Mouse (Mus musculus) hindbrain, embryonic 14.5 days (tissue): ENCODE data around the gene Myo1e. TPM values are rescaled to one million over a fixed set of nuclear protein-coding genes. Genes with fewer than 3 reads are reported as not detected.
A peak's percentile ranks its signal among the peaks of the same experiment; 100 is the strongest.

ENCODE experiments used
- ATAC-seq: fragments of 200-750 bp; cut with Nextera tagmentation; 2 replicates; pipeline ENCODE4 v1.8.0; 2017; ENCODE audit warnings: moderate number of reproducible peaks, mild to moderate bottlenecking, moderate TSS enrichment, moderate library complexity; ENCODE audit not compliant: low FRiP score
- DNase-seq: peaks from one replicate; pipeline ENCODE4 v3.0.0-alpha.2; 2015; ENCODE audit warnings: low spot score
- H3K27ac ChIP-seq: fragments of 300-500 bp; sonication (generic); 2 replicates; pipeline ENCODE4 v1.5.1; 2014; ENCODE audit warnings: mild to moderate bottlenecking, moderate library complexity
- H3K27me3 ChIP-seq: fragments of 300-500 bp; sonication (generic); 2 replicates; pipeline ENCODE4 v1.6.1; 2014; ENCODE audit warnings: mild to moderate bottlenecking, low read length, mixed read lengths; ENCODE audit not compliant: control insufficient read depth, insufficient read depth
- H3K36me3 ChIP-seq: fragments of 300-500 bp; sonication (generic); replicated peaks from 2 replicates; pipeline ENCODE4 v1.6.1; 2014; ENCODE audit not compliant: control insufficient read depth, insufficient read depth
- H3K4me1 ChIP-seq: fragments of 300-500 bp; sonication (generic); replicated peaks from 2 replicates; pipeline ENCODE4 v1.6.1; 2014; ENCODE audit warnings: antibody characterized with exemption, low read length, mixed read lengths; ENCODE audit not compliant: control insufficient read depth, insufficient read depth
- H3K4me2 ChIP-seq: fragments of 300-500 bp; sonication (generic); replicated peaks from 2 replicates; pipeline ENCODE4 v1.6.1; 2014; ENCODE audit warnings: mild to moderate bottlenecking, moderate library complexity
- H3K4me3 ChIP-seq: fragments of 300-500 bp; sonication (generic); replicated peaks from 2 replicates; pipeline ENCODE4 v1.5.1; 2014; ENCODE audit warnings: mild to moderate bottlenecking, low read length
- H3K9ac ChIP-seq: fragments of 300-500 bp; sonication (generic); 2 replicates; pipeline ENCODE4 v1.6.1; 2014
- H3K9me3 ChIP-seq: fragments of 300-500 bp; sonication (generic); 2 replicates; pipeline ENCODE4 v1.6.1; 2016; ENCODE audit warnings: low read length; ENCODE audit not compliant: control insufficient read depth
- WGBS: fragments of 180-500 bp; shearing (Covaris S2); extraction: QIAGEN DNeasy Blood & Tissue Kit; methylation state at CpG from one replicate; pipeline ENCODE4 v1.1.7; 2014; 5-methylcytosine and 5-hydroxymethylcytosine counted together
- microRNA-seq: library from miRNA; unstranded; fragments of <30 nt; microRNA quantifications from one replicate; pipeline ENCODE4, GENCODE M21; 2016
- polyA plus RNA-seq: library from polyadenylated mRNA; unstranded; fragments of >200 nt; fragmentation: Nextera tagmentation; extraction: Ambion mirVana; gene quantifications from 2 replicates; pipeline ENCODE4 v1.2.1, GENCODE M21; 2014

Gene Myo1e
- polyA plus RNA-seq, 1 experiment from 2014 or later, result 7.9 TPM

DNA sequence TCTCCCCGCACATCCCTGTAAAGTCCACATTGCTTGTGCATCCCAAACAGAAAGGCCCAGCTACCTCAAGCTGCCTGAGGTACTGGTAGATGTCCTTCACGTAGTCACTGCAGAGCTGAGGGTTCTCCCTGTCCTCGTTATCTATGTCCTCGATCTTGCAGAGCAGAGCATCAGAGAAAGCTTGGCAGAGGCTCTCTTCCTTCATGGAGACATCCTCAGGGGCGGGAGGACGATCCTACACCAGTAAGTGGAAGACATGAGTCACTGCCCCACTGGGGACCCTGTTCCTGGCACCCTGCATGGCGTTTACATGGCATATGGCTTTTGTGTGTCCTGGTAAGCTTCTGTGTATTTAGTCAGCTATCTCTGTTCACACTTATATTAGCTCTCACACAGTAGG is 205.9 kb downstream of the Myo1e start:
- Histone ChIP-seq H3K9ac (no peak overlapping the region), H3K4me3 (no peak overlapping the region), H3K27me3 (no peaks in the 10 kb centered on the region), H3K9me3 (no peaks in the 10 kb centered on the region), H3K4me2 (no peak overlapping the region), H3K4me1 (no peaks in the 10 kb centered on the region), H3K36me3 (peaks cover 64% of the 10 kb centered on the region), H3K27ac (no peak overlapping the region)
- 94% methylated on average over 7 of the region's 7 CpGs for WGBS
- ATAC-seq, result no peak
- DNase-seq, result no peak

GRCm38 (mm10) chr9:70416412-70416811 is 209.3 kb downstream of the Myo1e start:
- Histone ChIP-seq H3K4me1 (peaks cover 3% of the 10 kb centered on the region; the same call in 1 of the 2 replicates), H3K4me2 (no peak overlapping the region), H3K27me3 (no peaks in the 10 kb centered on the region), H3K4me3 (no peak overlapping the region), H3K9me3 (no peaks in the 10 kb centered on the region), H3K9ac (no peak overlapping the region), H3K36me3 (peaks cover 45% of the 10 kb centered on the region), H3K27ac (no peak overlapping the region)
- WGBS, result 90% methylated on average over 3 of the region's 3 CpGs
- ATAC-seq (no peak), DNase-seq (no peak)

GRCm38 (mm10) chr9:70421257-70422056 is 214.3 kb downstream of the Myo1e start, which contains the start of gene Ccnb2:
Gene Ccnb2, minus strand, starts transcription at chr9:70421547.
- WGBS, result 4% methylated on average over 37 of the region's 45 CpGs
- DNase-seq, result peak; percentile 89

GRCm38 (mm10) chr9:70422661-70423060 is 215.5 kb downstream of the Myo1e start:
- H3K4me1 ChIP-seq, result peaks cover 3% of the 10 kb centered on the region; the same call in 1 of the 2 replicates
- no peaks in the 10 kb centered on the region for H3K9me3 ChIP-seq
- H3K36me3 ChIP-seq, result peaks cover 49% of the 10 kb centered on the region
- no peak overlapping the region for H3K27ac ChIP-seq
- no peak overlapping the region for H3K4me3 ChIP-seq
- DNase-seq (no peak), ATAC-seq (no peak)
- no peak overlapping the region for H3K4me2 ChIP-seq
- H3K9ac ChIP-seq, result no peak overlapping the region
- no peaks in the 10 kb centered on the region for H3K27me3 ChIP-seq
- 97% methylated on average over 2 of the region's 2 CpGs for WGBS

More at GRCm38 (mm10) chr9:70421257-70422056, 214.3 kb downstream of the Myo1e start, which contains the start of gene Ccnb2:
- no peaks in the 10 kb centered on the region for H3K9me3 ChIP-seq
- no peak within 1 kb of the TSS for H3K27ac ChIP-seq
- peaks cover 37% of the 10 kb centered on the region for H3K36me3 ChIP-seq
- ATAC-seq, result peak; percentile 97
- H3K4me3 ChIP-seq, result peak within 1 kb of the TSS; percentile 45
- H3K4me2 ChIP-seq, result peak within 1 kb of the TSS; percentile 94
- H3K4me1 ChIP-seq, result peaks cover 3% of the 10 kb centered on the region; the same call in 1 of the 2 replicates
- H3K9ac ChIP-seq, result peak within 1 kb of the TSS; percentile 36; the same call in 1 of the 2 replicates
- no peaks in the 10 kb centered on the region for H3K27me3 ChIP-seq

DNA sequence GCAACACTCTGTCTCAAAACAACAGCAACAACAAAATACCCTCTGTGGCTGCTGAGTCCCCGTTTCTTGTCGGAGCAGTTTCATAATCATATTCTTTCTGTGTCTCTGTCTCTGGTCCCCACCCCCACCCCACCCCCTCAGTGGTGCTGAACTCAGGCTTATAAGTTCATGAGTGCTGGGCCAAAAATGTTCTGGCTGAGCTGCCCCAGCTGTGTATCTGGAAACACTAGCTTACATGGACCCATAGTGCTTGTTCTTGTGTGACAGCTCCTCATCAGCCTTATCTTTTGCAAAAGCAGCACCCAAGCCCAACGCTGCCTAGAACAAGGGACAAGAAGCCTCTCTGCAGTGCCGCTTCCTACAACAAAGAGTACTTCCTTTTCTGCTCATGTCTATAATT is 232.8 kb downstream of the Myo1e start:
- no peak overlapping the region for H3K4me2 ChIP-seq
- H3K4me1 ChIP-seq, result no peaks in the 10 kb centered on the region
- H3K27ac ChIP-seq, result no peak overlapping the region
- H3K4me3 ChIP-seq, result no peak overlapping the region
- DNase-seq (no peak), ATAC-seq (no peak)
- peaks cover 78% of the 10 kb centered on the region for H3K36me3 ChIP-seq
- 95% methylated on average over 4 of the region's 4 CpGs for WGBS
- H3K27me3 ChIP-seq, result no peaks in the 10 kb centered on the region
- no peaks in the 10 kb centered on the region for H3K9me3 ChIP-seq
- no peak overlapping the region for H3K9ac ChIP-seq

DNA sequence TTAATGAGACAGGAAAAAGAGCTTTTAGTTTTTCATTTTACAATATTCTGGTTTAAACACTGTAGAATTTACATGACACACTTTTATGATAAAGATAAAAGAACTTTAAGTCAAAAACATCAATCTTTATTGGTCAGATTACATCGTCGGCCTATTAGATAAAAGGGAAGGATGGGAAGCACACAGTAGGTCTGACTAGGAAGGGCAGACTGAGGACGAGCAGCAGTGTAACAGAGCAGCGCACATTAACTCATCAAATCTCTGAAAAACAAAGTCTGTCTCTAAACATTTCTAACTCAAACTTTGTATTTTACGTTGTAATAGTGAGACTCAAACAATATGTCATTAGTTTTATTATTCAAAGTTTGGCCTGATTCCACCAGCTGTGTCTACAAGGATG is 241.9 kb downstream of the Myo1e start:
- DNase-seq (no peak), ATAC-seq (no peak)
- H3K27ac ChIP-seq, result no peak overlapping the region
- H3K27me3 ChIP-seq, result no peaks in the 10 kb centered on the region
- no peak overlapping the region for H3K4me3 ChIP-seq
- no peak overlapping the region for H3K4me2 ChIP-seq
- no peaks in the 10 kb centered on the region for H3K9me3 ChIP-seq
- 96% methylated on average over 5 of the region's 5 CpGs for WGBS
- no peak overlapping the region for H3K9ac ChIP-seq
- H3K36me3 ChIP-seq, result peaks cover 63% of the 10 kb centered on the region
- no peaks in the 10 kb centered on the region for H3K4me1 ChIP-seq

Small RNA genes lying within 50 kb of the gene (microRNA-seq; reads per million reads assigned to microRNA genes)
- 6.5 reads per million, percentile 25 among the genes with 10 or more reads in this experiment for gene Mir5626

Other genes starting within 250 kb of the Myo1e start
- 72.3 and 79.1 TPM in 2 replicates for gene Bnip2, start 217.9 kb upstream of the Myo1e start, polyA plus RNA-seq
- 192 and 227 TPM in 2 replicates for gene Gtf2a2, start 194.8 kb upstream of the Myo1e start, polyA plus RNA-seq
- gene Gcnt3, start 169.3 kb upstream of the Myo1e start, polyA plus RNA-seq, result 0.04 TPM in 1 of 2 replicates, not detected in the other
- 12.9 TPM in 2 replicates for gene Fam81a, start 64.8 kb upstream of the Myo1e start, polyA plus RNA-seq
- gene Ccnb2, start 214.2 kb downstream of the Myo1e start, polyA plus RNA-seq, result 27.9 and 28.1 TPM in 2 replicates